Mouse (Mus musculus) urinary bladder, postnatal 4 days (tissue): ENCODE measurements at regions not wholly inside any gene's neighbourhood (a gene's known extent, or its start where the extent isn't known, plus 50 kb on each side); places are given as distances from the start of the nearest gene placed in this dataset.
"Not testable (repeated sequence)": the region's sequence is repeated elsewhere in the genome, so short reads cannot be mapped to it uniquely, and the experiment has no call there.

Experiments used
- DNase-seq, 2 experiments: peaks; one replicate each; pipeline ENCODE4 v3.0.0; 2021 to 2022; ENCODE audit warnings: low spot score in 2 of 2

GRCm38 (mm10) chr13:99128979-99129378 lies 55.6 kb upstream of the Zfp366 start:
- no peak for DNase-seq

GRCm38 (mm10) chr13:99128284-99128691 lies 56.3 kb upstream of the Zfp366 start:
- no peak for DNase-seq

GRCm38 (mm10) chr13:99127716-99128115 lies 56.9 kb upstream of the Zfp366 start:
- DNase-seq: no peak

GRCm38 (mm10) chr13:99126971-99127370 lies 57.7 kb upstream of the Zfp366 start:
- DNase-seq: not testable (repeated sequence)

GRCm38 (mm10) chr13:99126538-99126937 lies 58.1 kb upstream of the Zfp366 start:
- DNase-seq: no peak

GRCm38 (mm10) chr13:99125946-99126345 lies 58.7 kb upstream of the Zfp366 start:
- DNase-seq: no peak

- peak in 1 of 2 experiments; percentile 69 for DNase-seq
Observed at GRCm38 (mm10) chr13:99124894-99125570, 59.6 kb upstream of the Zfp366 start.

- no peak for DNase-seq
Observed at GRCm38 (mm10) chr13:99124141-99124540, 60.5 kb upstream of the Zfp366 start.

GRCm38 (mm10) chr13:99123476-99124140 lies 61.0 kb upstream of the Zfp366 start:
- DNase-seq: no peak

GRCm38 (mm10) chr13:99122539-99122938 lies 62.1 kb upstream of the Zfp366 start:
- not testable (repeated sequence) for DNase-seq

GRCm38 (mm10) chr13:99121096-99121495 lies 63.5 kb upstream of the Zfp366 start:
- no peak for DNase-seq

- DNase-seq: no peak
Observed at GRCm38 (mm10) chr13:99119941-99120340, 64.7 kb upstream of the Zfp366 start.

GRCm38 (mm10) chr13:99118901-99119300 lies 65.7 kb upstream of the Zfp366 start:
- DNase-seq: no peak

GRCm38 (mm10) chr13:99115541-99115940 lies 69.1 kb upstream of the Zfp366 start:
- no peak for DNase-seq

GRCm38 (mm10) chr13:99114565-99114964 lies 70.1 kb upstream of the Zfp366 start:
- DNase-seq: no peak

GRCm38 (mm10) chr13:99111736-99112386 lies 72.8 kb upstream of the Zfp366 start:
- DNase-seq: no peak

GRCm38 (mm10) chr13:99107983-99108382 lies 76.6 kb upstream of the Zfp366 start:
- no peak for DNase-seq

GRCm38 (mm10) chr13:99102089-99102681 lies 82.4 kb upstream of the Zfp366 start:
- DNase-seq: no peak

GRCm38 (mm10) chr13:99100430-99101409 lies 83.9 kb upstream of the Zfp366 start:
- no peak for DNase-seq

GRCm38 (mm10) chr13:99099794-99100429 lies 84.7 kb upstream of the Zfp366 start:
- no peak for DNase-seq

- DNase-seq: no peak
Observed at GRCm38 (mm10) chr13:99099226-99099625, 85.4 kb upstream of the Zfp366 start.
